Mouse (Mus musculus): Measurements from ENCODE around the gene Rsad2.
"Not testable (repeated sequence)": the region's sequence is repeated elsewhere in the genome, so short reads cannot be mapped to it uniquely, and the experiment has no call there.

Gene Rsad2

DNA sequence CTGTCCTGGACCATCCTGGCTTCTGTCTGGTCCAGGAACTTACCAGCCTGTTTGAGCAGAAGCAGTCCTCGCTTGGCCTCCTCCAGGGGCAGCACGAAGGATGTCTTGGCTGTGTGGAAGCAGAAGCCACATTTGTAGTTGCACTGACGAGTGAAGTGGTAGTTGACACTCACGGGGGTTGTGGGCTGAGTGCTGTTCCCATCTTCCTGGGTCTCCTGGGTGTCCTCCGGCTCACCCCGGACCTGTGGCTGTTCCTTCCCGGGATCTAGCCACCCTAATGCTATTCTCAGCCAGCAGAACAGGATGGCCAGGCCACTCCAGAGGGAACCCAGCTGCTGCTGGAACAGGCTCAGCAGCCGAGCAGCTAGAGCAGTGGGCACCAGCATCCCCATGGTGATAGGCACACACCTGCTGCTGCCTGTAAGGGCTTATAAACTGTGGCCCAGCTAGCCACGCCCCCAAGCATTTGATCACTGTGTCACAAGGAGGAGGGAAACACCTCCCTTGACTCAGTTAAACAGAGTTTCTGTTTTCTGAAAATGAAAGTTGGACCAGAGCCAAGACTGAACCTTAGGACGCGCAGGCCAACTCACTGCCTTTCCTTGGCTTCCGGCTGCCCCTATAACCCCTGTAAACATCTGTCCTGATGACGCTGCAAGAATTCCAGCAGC is at the start of gene Rsad2:
Gene Rsad2 (minus strand): TSS at position 425 of the 671 bp plus-strand sequence.
- DNase-seq (ENCODE audit: low spot score in 2 of 2), result peak; percentile 17 to 21

DNA sequence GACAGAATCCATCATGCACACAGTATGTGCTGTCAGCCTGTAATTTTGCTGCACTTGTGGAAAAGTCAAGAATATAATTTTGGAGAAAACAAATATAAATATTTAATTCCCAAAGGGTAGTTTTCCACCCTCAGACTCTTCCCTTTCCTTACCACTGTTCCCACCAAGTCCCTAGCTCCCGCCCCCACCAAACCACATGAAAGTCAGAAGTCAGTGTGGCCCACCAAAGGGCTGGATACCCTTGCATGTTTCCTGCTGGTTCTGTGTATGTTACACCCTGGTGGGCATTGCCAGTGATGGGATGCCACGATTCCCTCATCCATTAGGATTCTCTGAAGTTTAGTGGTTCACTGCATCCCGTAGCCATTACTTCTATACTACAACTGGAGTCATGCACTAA is 44.8 kb upstream of the Rsad2 start:
- DNase-seq (ENCODE audit: low spot score in 2 of 2), result no peak

DNA sequence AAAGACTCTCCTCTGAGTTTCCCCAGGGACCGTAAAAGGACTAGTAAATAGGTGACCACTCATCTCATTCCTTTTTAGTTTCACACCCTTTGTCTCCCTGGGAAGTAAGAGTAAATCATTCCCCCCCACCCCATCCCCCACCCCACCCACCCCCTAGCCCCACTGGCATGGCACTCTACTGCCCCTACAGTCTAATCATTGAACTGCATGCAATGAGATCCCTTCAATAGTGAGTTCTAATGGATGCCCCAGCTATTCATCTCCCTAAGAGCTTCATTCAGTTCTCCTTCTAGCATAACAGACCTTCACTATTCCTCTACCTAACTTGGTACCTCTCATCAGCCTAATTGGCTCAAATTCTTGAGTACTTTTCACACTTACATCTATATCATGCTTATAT is 33.7 kb upstream of the Rsad2 start:
- no peak for DNase-seq (ENCODE audit: low spot score in 2 of 2)

DNA sequence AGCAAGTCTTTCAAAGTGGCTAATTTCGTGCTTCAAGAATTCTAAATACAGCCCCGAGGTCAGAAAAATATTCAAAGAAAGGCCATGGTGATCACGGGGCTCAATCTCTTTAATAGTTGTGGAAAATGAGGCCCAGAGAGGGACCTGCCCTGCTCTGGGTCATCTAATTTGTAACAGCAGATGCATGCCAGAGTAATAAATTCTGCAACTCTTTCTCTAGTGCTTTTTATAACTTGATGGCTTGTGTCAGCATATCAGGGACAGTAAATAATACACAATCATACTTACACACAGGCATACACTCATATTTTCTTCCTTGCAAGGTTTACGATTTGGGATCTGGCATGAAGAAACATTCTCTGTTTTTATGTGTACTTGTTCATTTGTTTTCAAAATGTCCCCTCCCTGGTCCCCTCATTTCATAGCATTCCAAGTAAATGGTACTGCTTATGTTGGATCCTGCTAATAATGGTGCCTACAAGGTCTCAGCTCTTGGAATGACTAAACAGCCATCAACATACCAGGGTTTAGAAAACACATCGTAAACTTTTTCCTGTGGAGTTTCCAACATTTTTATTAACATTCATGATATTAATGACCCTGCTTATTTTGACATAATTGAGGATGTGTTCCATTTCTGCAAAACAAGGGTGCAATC is 32.5 kb upstream of the Rsad2 start:
- no peak for DNase-seq (ENCODE audit: low spot score in 2 of 2)

DNA sequence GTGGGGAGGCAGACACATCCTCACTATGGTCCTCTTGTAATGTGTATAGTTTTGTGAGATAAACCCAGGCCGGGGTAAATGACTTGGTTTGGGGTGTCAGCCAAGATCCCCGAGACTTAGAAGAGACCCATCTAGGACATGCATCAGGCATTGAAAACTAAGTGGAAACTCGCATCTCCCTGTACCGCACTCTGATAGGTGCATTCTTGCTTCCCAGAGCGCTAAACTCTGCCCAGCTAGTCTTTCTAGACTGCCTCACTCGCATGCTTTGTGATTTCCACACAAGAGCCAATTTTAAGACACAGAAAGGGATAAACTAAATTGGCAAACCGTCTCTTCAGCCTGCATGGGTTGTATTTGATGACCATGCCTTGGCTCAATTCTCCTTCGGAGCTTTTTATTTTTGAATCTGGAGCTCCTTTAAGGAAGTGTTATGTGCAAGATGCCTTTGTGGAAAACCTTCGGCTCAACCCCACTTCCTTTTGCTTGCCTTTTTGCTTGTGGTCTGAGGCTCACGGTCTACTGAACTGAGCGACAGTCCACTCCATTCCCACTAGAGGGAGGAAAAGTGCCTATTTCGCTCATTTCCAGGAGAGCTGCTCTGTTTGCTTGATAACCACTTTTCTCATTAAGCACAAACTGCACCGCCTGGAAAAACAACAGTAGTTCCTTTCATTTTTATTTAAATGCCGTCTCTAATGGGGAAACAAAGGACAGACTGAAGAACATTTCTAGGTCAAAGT is 31.8 kb upstream of the Rsad2 start:
- DNase-seq (ENCODE audit: low spot score in 2 of 2), result peak; percentile 44 to 55

DNA sequence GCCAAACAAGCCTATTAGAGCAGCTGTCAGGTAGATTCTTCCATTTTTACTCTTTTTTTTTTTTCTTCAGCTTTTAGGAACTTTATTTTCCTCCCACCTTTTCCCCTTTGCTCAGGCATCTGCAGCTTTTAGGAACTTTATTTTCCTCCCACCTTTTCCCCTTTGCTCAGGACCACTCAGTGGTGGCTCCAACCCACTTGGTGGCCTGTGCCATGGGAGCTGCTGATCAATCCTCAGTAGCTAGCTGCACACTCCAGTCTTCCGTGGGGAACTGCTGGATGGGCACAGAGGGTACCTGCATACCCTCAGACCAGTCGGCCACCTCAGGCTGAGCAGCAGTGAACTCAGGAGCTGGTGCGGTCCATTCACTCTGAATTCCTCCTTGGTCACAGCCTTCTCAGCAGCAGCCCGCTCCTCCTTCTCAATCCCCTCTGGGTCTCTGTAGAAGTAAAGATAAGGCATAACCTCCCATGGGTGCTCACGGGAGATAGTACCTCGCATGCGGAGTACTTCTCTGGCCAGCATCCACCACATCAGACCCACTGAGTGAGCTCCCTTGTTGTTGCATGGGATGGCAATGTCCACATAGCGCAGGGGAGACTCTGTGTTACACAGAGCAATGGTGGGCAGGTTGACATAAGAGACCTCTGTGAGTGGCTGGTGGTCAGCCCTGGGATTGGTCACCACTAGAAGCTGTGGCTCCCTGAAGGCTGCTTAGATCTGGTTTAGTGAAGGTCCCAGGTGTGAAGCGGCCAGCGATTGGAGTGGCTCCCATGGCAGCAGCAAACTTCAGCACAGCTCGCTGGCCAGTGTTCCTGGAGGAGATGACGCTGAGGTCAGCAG is 29.7 kb upstream of the Rsad2 start:
- DNase-seq (ENCODE audit: low spot score in 2 of 2), result not testable (repeated sequence)

DNA sequence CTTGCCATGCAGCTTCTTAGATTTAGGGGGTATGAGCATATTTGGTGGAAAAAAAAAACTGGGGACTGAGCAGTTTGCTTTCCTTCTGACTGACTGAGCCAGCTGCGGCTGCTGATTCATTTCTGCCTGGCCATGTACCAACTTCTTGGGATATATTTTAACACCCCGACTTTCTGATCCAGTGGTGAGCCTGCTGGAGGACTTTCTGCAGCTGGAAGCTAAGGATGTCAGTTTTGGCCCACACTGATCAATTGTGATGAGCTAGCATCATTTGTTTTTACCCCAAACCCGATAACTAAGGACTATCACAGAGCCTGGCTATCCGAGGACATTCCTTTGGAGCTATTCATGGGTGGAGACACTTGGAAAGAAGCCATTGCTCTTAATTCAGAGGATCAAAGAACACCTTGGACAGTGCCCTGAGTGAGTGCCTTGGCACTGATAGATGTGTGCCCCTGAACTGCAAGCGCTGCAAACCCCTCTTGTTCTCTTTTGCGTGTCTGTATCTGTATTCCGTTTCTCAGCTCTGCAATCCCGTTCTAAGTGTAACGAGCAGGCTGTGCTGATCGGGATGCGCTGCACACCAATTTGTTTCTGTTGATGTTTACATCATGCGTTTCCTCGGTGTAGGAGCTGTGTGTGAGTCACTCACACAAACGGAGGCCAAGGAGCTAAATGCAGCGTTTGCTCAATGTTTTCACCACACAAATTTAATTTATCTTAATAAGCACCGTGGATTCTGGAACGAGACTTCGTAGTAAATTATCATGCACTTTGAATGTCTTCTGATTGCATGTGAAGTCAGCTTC is 22.1 kb upstream of the Rsad2 start:
- DNase-seq (ENCODE audit: low spot score in 2 of 2), result peak; percentile 31

DNA sequence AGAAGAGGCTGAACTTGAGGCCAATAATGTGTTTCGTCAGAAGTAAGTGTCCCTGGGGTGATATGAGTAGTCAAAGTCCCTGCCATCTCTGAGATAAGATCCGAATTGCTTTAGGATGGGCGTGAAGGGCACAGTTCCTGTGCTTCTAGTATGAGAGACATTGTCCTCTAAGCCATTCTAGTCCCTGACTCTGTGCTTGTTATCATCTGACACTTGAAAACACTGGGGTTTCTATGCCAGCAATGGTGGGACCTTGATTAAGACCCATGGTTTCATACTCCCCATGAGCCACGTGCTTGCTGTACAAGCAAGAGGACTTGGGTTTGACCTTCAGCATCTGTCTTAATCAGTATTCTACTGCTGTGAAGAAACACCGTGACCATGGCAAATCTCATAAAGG is 20.9 kb upstream of the Rsad2 start:
- no peak for DNase-seq (ENCODE audit: low spot score in 2 of 2)

DNA sequence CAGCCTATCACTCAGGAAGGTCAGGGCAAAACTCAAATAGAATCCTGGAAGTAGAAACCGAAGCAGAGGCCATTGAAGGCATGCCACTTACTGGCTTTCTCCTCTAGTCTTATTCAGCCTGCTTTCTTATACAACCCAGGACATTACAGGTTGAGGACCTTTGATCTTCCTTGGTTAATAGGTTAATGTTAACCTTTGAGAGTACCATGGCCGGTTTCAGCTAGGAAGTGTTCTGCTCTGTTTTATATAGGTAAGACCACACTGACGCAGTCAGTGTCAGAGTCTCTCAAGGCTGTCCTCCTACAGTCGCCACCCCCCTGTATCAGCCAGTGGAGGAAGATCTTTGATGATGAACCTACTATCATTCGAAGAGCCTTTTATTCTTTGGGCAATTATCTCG is 17.5 kb upstream of the Rsad2 start:
- DNase-seq (ENCODE audit: low spot score in 2 of 2), result no peak

DNA sequence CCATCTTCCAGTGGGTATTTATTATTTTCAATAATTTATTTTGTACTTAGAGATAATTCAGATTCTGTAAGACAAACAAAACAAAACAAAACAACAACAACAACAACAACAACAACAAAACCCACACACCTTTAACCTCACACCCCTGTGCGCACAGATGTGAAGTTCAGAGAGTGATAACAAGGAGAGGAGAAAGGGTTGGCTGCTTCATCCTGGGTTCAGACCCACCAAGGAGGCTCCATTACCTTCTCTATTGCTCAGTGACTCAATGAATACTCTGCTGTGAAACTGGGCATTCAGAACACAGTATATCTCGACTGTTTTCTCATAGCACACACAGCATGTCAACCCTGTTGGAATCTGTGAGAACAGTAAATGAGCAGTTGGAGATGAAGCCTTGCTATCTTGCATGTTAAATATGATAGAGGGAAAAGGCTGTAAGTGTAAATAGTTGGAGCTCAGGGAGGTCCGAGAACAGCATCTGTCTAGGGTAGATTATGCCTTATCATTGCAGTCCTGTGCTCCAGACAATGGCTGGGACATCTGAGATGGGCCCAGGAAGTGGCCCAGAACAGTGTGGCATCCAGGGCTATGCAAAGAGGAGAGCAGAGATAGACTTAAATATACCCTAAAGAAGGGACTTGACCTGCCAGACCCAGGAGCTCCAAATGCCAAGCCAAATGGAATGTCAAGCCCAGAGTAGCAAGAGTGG is 16.7 kb upstream of the Rsad2 start:
- no peak for DNase-seq (ENCODE audit: low spot score in 2 of 2)

DNA sequence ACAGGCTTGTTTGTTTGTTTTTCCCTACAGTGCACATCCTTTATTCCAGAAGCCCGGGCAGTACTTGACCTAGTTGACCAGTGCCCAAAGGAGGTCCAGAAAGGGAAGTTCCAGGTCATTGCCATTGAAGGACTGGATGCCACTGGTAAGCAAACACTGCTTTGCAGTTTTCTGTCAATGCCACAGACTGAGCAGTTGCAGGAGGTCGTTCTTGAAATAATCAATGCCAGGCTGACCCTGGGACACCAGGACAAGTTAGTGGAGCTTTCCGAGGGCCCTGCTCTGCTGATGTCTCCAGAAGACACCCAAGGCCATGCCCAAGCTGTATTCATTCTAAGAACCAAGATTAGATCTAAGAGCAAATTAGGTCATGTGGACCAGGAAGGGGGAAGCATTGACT is 15.1 kb upstream of the Rsad2 start:
- DNase-seq (ENCODE audit: low spot score in 2 of 2), result no peak

DNA sequence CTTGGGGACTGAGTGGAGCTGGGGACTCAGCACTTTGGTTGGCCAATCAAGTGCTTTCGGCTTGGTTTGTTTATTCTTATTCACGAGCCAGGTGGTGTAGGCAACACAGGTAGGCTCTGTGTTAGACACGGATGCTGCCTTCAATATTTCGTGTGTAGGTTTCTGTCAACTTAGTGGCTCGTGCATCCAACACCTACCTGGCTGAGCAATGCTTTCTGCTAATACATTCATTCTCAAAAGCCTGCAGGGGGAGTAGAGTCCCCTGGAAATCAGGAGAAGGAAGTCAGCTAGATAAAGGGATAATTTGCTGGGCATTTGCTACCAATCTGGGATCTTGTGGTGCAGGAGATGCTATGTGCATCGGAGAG is 13.8 kb upstream of the Rsad2 start:
- no peak for DNase-seq (ENCODE audit: low spot score in 2 of 2)

DNA sequence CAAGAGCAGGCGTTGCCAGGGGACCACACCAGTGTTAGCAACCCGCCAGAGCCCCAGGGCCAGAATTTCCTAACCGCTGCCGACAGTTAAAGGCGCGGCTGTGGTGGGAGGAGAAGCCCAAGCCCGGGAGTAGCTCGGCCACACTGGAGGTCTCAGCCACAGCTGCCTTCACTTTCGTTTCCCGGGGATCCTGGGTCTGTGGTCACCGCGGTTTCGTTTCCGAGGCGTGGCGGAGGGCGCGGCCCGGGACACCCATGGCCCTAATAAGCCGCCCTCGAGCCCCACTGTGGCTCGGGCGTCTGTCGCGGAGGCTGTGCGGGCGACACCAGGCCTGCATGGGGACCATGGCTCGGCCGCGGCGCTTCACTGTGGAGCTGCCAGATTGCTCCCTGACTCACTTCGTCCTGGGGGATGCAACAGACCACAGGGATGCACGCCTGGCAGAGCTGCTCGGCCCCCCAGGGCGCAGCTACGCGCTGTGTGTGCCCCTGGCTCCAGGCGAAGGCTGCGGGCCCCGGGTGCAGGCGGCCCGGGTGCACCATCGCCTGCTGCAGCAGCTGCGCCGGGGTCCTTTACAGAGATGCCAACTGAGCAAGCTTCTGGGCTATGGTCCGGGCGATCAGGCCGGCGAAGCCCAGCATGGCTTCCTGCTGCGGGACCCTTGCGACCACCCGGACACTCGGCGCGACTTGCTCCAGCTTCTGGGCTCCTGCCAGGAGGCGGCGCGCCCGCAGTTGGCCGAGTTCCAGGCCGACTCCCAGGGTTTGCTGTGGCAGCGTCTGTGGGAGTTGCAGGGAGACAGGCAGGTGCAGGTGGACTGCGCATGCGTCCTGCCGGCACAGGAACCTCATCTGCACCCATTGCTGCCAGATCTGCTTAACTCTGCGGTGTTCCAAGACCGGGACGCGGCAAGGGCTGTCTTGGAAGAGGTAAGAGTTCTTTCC is 13.1 kb upstream of the Rsad2 start, which contains the start of gene Cmpk2:
Gene Cmpk2 (plus strand): TSS at position 107 of the 944 bp plus-strand sequence.
- DNase-seq (ENCODE audit: low spot score in 2 of 2), result peak; percentile 92 to 93

DNA sequence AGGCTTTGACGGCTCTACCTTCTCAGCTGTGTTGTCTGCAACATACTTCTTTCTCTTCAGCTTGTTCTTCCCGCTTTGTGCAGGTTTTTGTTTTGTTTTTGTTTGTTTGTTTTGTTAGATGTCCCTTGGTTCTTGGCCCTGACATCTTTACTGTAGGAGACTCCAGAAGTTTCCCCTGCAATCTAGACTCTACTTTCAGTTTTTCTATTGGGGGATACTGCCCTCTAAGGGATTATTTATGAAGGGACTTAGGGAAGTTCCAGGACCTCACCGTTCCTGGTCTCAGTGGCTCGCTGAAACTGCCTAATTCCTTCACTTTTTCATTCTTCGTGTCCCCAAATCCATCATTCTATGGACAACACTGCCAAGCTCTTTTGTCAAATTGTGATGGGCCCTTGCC is 9.3 kb upstream of the Rsad2 start:
- no peak for DNase-seq (ENCODE audit: low spot score in 2 of 2)

DNA sequence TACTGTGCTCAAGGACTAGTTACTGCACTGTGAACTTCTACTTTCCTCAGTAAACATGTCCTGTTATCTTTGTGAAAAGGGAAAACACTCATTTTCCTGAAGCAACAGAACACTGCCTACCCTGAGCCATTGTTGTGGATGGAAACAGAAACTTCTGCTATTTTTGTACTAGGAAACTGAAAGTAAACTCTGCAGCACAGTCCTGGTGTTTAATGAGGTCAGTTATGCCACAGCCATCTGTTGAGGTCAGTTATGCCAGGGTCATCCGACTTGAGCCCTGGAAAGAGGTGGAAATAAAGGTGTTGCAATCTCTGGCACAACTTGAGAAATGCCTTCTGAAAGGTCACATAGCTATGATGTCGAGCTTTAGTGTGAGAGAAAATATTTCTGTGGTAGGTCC is 3.8 kb upstream of the Rsad2 start:
- no peak for DNase-seq (ENCODE audit: low spot score in 2 of 2)

DNA sequence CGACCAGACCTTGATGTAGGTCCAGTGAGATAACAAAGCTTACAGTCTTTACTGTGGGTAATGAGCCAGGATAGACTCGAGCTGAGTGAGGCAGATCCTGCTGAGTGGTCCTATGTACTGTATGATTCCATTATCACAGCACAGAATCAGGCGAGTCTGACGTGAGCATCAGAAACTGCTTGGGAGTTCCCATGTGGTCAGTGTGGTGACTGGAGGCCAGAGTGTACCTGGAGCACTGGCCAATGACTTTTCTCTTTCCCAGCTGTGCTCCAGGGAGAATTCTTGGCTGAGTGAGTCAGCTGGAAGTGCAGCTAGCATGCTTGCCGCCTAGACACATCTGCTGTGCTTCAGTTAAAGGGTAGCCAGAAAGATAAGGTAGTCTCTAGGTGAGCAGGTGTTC is 1.6 kb downstream of the Rsad2 start:
- no peak for DNase-seq (ENCODE audit: low spot score in 2 of 2)

DNA sequence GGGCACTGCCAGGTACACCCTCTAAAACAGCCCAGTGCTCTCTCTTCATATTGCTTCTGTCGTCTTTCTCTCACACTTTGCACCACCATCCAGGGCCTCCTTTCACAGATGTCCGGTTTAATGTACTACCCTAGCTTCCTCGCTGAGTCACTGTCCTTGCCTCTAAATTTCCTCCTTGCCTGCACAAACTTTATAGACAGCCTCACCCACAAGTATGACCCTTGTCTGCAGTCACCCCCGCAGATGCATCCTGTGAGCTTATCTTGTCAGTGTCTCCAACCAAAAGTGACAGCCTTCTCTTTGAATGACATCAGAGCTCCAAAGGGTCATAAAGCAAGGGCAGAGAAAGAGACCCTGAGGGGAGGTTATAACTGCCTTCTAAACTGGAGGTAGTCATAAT is 3.3 kb downstream of the Rsad2 start:
- DNase-seq (ENCODE audit: low spot score in 2 of 2), result no peak

DNA sequence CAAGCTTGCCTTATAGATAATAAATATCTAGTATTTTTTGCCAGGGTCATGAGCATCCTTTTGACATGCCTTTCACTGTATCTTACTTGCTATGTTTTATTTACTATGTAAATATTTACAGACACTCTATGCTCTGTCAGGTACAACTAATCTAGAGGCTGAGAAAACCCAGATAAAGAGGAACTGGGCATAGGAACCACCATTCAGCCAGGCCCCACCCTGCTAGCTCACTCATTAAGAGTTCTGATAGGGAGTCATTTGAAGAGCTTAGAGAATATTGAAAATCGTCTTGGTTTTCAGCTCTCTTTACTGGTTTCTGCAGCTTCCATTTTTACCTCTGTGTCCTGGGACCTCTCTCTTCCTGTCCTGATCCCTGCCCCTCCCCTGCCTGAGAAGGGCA is 5.1 kb downstream of the Rsad2 start:
- DNase-seq (ENCODE audit: low spot score in 2 of 2), result no peak

DNA sequence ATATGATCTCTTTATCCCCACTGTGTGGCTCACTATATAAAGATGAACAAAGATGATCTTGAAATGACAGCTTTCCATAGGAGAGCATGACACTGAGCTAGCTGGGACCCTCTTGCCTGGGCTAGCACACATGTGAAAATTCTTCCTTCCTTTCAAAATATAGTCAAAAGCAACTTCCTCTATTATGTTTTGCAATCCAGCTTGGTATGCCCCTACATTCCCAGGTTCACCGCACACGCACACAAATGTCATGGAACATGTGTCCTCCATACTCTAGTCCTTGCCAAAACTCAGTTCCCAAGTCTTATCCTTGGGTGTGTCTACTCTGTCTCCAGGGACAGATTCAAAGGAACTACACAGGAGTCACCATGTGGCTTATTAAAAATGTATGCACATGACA is 6.8 kb downstream of the Rsad2 start:
- no peak for DNase-seq (ENCODE audit: low spot score in 2 of 2)
